Mouse (Mus musculus) cerebellum, postnatal 14 days (tissue): ENCODE measurements around the gene Vmn1r83.

Experiments used
- DNase-seq, 2 experiments: peaks; one replicate each; pipeline ENCODE4 v3.0.0; 2021; ENCODE audit warnings: mixed read lengths in 2 of 2

Gene Vmn1r83

DNA sequence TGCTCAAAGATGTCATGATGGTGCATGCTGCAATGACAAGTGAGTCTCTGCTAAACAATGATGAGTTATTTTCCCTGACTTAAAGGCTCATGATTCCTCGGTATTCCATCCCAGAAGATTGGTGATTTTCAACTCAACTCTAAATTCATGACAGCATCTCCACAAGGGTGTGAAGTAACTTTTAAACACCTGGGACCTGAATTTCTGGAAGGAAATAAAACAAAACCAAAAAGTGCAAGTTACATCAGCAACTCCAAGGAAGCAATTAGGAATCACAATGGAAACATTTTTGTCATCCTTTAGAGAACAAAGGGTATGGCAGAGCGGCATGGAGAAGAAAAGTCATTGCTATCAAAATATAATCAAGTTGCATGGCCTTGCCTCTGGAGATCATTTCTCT lies at the start of gene Vmn1r83:
Vmn1r83 (minus strand) TSS at position 101 of the 400 bp plus-strand sequence.
- no peak for DNase-seq

GRCm38 (mm10) chr7:12369173-12369572 lies 39.9 kb upstream of the Vmn1r83 start, which contains the start of gene Vmn1r84:
Gene Vmn1r84, minus strand, starts transcription at chr7:12369273.
- no peak for DNase-seq

DNA sequence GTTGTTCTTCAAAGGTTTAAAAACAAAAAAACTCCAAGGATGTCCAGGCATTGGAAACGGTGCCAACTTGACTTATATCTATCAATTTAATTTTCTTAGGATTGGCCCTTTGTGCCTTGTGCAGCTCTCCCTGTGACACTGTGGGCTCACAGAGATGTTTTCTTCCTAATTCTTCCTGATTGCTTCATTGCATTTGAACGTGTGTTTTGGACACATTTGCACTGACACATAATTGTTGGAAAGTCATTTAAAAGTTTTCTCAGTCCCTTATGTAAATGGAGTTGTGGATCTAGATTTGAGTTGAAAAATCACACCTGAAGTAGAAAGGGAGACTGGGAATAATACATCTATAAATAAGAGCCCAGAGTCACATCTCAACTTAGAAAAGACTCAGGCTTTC lies 29.2 kb downstream of the Vmn1r83 start, which contains the start of gene Vmn1r82:
Vmn1r82 (plus strand) TSS at position 301 of the 400 bp plus-strand sequence.
- no peak for DNase-seq
